Mouse (Mus musculus) retina, embryonic 14.5 days (tissue): ENCODE measurements around the gene Rsph3a.
"Not testable (repeated sequence)": the region's sequence is repeated elsewhere in the genome, so short reads cannot be mapped to it uniquely, and the experiment has no call there.

Experiments used
- DNase-seq: peaks from one replicate; pipeline ENCODE4 v3.0.0-alpha.2; 2015; ENCODE audit warnings: low spot score

Gene Rsph3a

GRCm38 (mm10) chr17:7928662-7929061 lies 16.8 kb upstream of the Rsph3a start:
- no peak for DNase-seq

DNA sequence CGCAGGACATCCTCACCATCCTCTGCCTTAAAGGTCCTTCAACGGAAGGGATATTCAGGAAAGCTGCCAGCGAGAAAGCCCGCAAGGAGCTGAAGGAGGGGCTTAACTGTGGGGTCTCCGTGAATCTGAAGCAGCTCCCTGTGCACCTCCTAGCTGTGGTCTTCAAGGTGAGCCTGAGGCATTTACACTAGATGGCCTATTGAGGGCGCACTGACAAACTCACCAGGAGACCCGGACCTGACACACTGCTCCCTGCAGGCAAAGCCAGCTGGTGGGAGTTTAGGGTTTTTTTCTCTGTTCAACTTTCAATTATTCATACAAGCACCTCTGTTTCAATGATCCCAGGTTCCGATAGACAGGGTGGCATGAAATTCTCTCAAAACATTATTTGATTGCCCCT lies 16.1 kb upstream of the Rsph3a start:
- DNase-seq, result no peak

DNA sequence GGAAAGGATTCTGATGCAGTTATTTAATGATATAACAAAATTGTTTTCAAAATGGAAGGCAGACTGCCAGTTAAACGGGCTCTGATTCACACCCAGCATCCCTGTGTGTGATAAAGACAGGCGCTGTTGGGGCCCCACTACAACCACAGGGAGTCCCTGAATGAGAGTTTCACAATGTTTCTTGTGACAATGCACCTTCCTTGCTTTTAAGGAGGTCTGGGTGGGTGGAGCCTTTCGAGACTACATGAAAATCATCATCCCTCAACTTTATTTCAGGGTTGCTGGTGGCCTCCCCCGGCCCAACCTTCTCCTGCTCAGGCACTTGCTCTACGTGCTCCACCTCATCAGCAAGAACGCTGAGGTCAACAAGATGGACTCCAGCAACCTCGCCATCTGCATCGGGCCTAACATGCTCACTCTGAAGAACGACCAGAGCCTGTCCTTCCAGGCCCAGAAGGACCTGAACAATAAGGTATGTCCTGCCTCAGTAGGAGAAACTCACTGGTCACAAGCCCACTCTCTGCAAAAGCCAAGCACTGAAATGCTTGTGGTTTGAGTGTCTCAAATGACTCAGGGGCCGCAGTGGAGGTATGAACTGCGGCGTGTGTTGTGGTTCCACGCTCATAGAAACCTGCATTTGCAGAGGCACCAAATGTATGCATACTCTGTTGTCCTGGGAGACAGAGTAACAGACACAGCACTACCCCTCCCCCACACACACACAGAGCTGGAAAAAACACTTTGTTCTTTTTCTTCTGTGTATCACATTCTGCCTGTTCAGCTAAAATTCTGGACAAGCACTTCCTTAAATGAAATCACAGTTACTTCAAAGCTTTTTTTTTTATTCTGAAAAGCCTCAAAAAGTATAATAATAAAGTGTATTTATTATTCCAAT lies 14.1 kb upstream of the Rsph3a start:
- DNase-seq, result no peak

DNA sequence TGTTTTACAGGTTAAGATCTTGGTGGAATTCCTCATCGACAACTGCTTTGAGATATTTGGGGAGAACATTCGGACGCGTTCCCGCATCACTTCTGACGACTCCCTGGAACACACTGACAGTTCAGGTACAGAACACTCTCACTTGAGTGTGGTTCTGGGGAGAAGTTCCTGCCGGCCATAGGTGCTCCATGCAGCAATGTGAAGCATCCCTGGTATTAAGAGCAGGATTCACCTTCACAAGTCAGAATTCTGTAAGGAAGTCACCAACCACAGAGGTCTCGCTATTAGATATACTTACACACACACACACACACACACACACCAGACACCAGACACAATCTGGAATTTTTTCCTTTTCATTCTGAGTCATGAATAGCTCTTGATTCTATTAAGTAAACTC lies 13.3 kb upstream of the Rsph3a start:
- not testable (repeated sequence) for DNase-seq

GRCm38 (mm10) chr17:7939640-7940039 lies 5.8 kb upstream of the Rsph3a start:
- DNase-seq, result no peak

DNA sequence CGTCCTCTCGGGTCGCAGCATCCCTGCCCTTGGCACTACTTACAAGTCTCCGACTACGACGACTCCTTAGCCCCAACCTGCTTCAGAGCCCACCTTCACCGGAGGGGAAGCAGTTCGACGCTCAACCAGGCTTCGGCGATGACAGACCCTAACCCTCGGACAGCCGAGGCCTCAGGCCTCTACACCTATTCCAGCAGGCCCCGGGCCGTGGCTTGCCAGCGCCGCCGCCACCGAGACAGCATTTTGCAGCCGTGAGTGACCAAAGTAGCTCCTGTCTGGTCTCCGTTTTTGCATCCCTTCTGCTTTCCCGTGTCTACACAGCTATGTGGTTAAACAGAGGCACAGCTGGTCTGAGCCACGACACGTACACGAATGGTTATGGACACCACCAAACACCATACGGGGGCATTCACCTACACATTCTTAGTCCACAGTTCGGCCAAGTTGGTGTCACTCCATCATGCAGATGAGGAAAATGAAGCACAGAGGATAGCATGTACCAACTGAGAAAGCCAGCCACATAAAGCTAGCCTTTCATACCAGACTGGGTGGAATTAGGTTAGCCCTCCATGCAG lies 726 bp downstream of the Rsph3a start:
- not testable (repeated sequence) for DNase-seq

GRCm38 (mm10) chr17:7951333-7951732 lies 5.9 kb downstream of the Rsph3a start:
- not testable (repeated sequence) for DNase-seq

- not testable (repeated sequence) for DNase-seq
Observed at GRCm38 (mm10) chr17:7957242-7957641, 11.8 kb downstream of the Rsph3a start.

- DNase-seq, result not testable (repeated sequence)
Observed at GRCm38 (mm10) chr17:7963333-7963732, 17.9 kb downstream of the Rsph3a start.

- not testable (repeated sequence) for DNase-seq
Observed at GRCm38 (mm10) chr17:7964398-7964797, 19.0 kb downstream of the Rsph3a start.

GRCm38 (mm10) chr17:7968490-7968889 lies 23.1 kb downstream of the Rsph3a start:
- not testable (repeated sequence) for DNase-seq

DNA sequence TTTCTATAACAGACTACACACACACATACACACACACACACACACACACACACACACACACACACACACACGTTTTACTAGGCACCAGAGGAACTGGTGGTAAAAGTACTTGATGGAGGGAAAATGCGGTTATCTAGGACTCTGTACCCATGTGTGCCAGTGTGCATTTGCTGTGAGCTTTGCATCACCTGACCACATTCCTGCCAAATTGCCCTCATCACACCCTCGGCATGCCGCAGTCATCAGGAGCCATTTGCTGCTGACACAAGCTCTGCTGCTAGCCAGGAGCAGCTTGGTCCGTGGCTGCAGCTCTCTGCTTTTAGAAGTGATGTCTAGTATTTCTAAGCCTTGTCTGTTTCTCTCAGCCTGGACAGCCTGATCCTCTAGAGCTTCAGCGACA lies 24.4 kb downstream of the Rsph3a start:
- not testable (repeated sequence) for DNase-seq

DNA sequence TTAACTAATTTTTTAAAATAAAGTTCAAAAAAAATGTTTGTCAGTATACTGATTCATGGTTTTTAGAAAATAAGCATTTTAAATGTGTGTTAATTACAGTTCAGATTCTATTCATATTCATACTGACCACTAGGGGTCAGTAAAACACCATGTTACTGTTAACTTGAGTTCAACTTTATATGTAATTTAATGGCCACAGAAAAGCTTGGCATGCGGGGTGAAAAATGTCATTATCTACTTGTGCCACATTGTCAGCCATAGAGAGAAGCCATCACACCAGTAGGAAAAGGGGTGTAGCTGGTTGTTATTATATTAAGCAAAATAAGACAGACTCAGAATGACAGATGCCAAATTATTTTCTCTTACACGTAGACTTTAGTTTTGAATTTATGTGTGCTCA lies 38.1 kb downstream of the Rsph3a start:
- DNase-seq, result not testable (repeated sequence)

DNA sequence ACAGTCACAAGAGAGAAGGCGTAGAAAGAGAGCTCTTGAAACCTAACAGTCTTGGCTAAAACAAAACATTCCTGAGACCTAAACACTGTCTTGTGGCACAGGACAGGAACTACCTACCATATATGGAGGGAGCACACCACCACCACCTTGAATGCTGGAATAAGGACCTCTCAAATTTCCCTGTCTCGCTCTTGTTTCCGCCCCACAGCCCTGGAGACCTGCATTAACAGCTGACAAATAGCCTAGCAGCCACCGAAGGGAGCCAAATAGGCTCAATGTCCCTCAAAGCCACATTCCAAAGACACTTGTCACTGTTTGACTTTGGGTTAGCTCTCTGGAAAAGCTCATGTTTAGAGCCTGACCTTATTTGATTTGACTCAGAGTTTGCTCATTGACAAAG lies 40.2 kb downstream of the Rsph3a start:
- DNase-seq, result not testable (repeated sequence)

GRCm38 (mm10) chr17:7987038-7987437 lies 41.6 kb downstream of the Rsph3a start:
- not testable (repeated sequence) for DNase-seq

GRCm38 (mm10) chr17:8003248-8003647 lies 57.8 kb downstream of the Rsph3a start:
- DNase-seq, result not testable (repeated sequence)

DNA sequence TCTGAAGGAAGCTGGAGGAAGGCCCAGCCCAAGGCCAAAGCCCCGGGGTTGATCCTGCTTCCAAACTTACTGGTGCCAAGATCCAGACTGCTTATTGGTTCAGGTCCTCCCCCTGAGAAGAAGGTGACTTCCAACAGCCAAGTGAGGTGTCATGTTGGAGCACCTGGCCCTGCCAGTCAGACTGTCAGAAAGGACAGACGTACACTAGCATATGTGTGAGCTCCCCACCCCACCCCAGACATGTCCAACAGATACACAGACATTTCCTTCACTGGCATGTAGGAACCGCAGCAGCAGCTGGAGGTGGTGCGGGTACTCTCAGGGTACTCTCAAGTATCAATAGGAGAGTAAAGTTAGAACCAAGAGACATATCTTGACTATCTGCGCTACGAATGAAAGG lies 61.4 kb downstream of the Rsph3a start:
- not testable (repeated sequence) for DNase-seq

- not testable (repeated sequence) for DNase-seq
Observed at GRCm38 (mm10) chr17:8009565-8009964, 64.2 kb downstream of the Rsph3a start.

GRCm38 (mm10) chr17:8013974-8014373 lies 68.6 kb downstream of the Rsph3a start:
- not testable (repeated sequence) for DNase-seq

DNA sequence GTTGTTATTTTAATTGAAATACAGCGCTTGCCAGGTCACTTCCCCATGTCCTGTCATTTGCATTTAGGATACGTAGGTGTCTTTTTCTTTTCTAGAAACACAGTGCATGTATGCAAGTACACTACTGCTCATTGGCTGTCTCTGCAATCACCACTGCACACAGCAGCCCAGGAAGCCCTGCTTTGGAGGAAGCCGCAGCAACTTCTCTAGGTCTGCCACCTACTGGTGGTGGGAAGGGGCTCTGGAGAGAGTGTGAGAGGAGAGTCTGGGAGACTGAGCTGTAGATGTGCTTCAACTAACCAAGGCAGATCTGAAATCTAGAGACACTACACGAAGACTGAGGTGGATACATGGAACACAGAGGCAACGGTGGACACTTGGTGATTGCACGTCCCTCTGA lies 77.3 kb downstream of the Rsph3a start:
- DNase-seq, result not testable (repeated sequence)

DNA sequence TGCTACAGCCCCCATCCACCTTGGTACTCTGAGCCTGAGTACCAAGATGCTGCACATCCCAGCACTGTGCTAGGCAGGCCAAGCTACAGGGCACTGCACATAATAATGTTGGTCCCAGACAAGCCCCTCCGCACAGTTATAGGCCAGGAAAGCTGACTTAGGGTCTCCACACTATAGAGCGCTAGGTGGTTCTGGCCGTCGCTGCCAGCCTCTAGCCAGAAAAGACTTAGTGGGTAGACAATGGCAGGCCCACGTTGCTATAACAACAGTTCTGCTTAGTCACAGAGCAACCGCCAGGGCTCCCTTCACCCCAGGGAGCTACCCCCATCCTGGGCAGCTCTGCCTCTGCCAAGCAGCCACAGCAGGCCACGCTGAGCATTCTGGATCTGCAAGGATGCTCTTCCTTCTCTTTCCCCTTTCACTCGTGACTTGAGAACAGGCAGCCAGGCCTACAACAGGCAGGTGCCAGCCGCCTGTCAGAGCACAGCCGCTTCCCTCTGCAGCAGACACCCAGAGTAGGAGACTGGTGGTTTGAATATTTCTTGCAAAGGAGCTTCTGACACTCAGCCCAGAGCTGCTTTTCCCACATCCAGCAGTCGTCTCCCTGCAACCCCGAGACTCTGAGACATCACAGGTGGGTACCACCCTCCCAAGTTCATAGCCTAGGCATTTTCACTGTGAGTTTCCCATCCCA lies 82.2 kb downstream of the Rsph3a start:
- DNase-seq, result not testable (repeated sequence)
